Mouse (Mus musculus): ENCODE data around the gene Cbln1. TPM values are rescaled to one million over a fixed set of nuclear protein-coding genes. Genes with fewer than 3 reads are reported as not detected.

Gene Cbln1
- polyA plus RNA-seq, 1 experiment, result 886 TPM

GRCm38 (mm10) chr8:87502684-87503083 lies 30.3 kb upstream of the Cbln1 start:
- DNase-seq, result peak in 1 of 2 experiments; percentile 54
- Histone ChIP-seq H3K27ac (ENCODE audit: insufficient read depth, low read length) (peak overlapping the region; percentile 73), H3K4me3 (replicated peaks; ENCODE audit: insufficient read depth, low read depth, low read length) (no peak overlapping the region), H3K27me3 (ENCODE audit: control insufficient read depth, insufficient read depth, low read length) (no peaks in the 10 kb centered on the region; the same call in 1 of the 2 replicates), H3K4me1 (ENCODE audit: control insufficient read depth, insufficient read depth, low read length) (peaks cover 63% of the 10 kb centered on the region)
- no peak for TF ChIP-seq POLR2A (IDR thresholded peaks at IDR 0.05; ENCODE audit: borderline replicate concordance, insufficient read depth, low read length)
- TF ChIP-seq CTCF (IDR thresholded peaks at IDR 0.05; ENCODE audit: borderline replicate concordance, insufficient read depth, low read depth, low read length), result no peak
- WGBS, result 8% methylated on average over 6 of the region's 6 CpGs

- WGBS, result 57% methylated on average over 6 of the region's 6 CpGs
- no peak for DNase-seq
- TF ChIP-seq CTCF (IDR thresholded peaks at IDR 0.05; ENCODE audit: borderline replicate concordance, insufficient read depth, low read depth, low read length) (no peak), POLR2A (IDR thresholded peaks at IDR 0.05; ENCODE audit: borderline replicate concordance, insufficient read depth, low read length) (no peak)
Observed at GRCm38 (mm10) chr8:87497641-87498040, 25.2 kb upstream of the Cbln1 start.

GRCm38 (mm10) chr8:87496511-87496910 lies 24.1 kb upstream of the Cbln1 start:
- no peak overlapping the region for H3K27ac ChIP-seq (ENCODE audit: insufficient read depth, low read length)
- 58% methylated on average over 7 of the region's 7 CpGs for WGBS
- H3K4me1 ChIP-seq (ENCODE audit: control insufficient read depth, insufficient read depth, low read length), result peaks cover 46% of the 10 kb centered on the region
- peak in 1 of 2 experiments; percentile 13 for DNase-seq
- TF ChIP-seq POLR2A (IDR thresholded peaks at IDR 0.05; ENCODE audit: borderline replicate concordance, insufficient read depth, low read length), result no peak
- no peak for TF ChIP-seq CTCF (IDR thresholded peaks at IDR 0.05; ENCODE audit: borderline replicate concordance, insufficient read depth, low read depth, low read length)
- no peaks in the 10 kb centered on the region; the same call in 1 of the 2 replicates for H3K27me3 ChIP-seq (ENCODE audit: control insufficient read depth, insufficient read depth, low read length)
- H3K4me3 ChIP-seq (replicated peaks; ENCODE audit: insufficient read depth, low read depth, low read length), result no peak overlapping the region

More at GRCm38 (mm10) chr8:87497641-87498040, 25.2 kb upstream of the Cbln1 start:
- Histone ChIP-seq H3K27ac (ENCODE audit: insufficient read depth, low read length) (no peak overlapping the region), H3K4me1 (ENCODE audit: control insufficient read depth, insufficient read depth, low read length) (peaks cover 54% of the 10 kb centered on the region), H3K4me3 (replicated peaks; ENCODE audit: insufficient read depth, low read depth, low read length) (no peak overlapping the region), H3K27me3 (ENCODE audit: control insufficient read depth, insufficient read depth, low read length) (no peaks in the 10 kb centered on the region; the same call in 1 of the 2 replicates)

DNA sequence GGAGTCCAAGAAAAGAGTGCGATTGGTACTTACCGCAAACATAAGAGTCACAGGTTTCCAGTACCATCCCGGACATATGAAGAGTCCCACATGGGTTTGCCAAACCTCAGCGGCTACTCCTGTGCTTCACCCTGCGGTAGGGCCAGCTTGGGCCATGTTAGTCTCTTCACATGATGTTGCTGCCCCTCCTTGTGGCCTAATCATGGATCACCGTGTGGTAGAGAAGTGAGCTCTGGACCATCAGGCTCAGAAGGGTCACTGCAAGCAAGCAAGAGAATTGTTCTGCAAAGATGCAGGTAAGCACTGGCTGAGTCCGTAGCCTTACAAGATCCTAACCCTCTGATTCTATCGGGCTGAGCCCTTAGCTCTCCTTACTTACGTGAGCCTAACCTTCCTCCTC lies 22.5 kb upstream of the Cbln1 start:
- peak in 1 of 2 experiments; percentile 38 for DNase-seq
- Histone ChIP-seq H3K4me1 (ENCODE audit: control insufficient read depth, insufficient read depth, low read length) (peaks cover 46% of the 10 kb centered on the region), H3K4me3 (replicated peaks; ENCODE audit: insufficient read depth, low read depth, low read length) (peak overlapping the region; percentile 40), H3K27me3 (ENCODE audit: control insufficient read depth, insufficient read depth, low read length) (no peaks in the 10 kb centered on the region; the same call in 1 of the 2 replicates), H3K27ac (ENCODE audit: insufficient read depth, low read length) (peak overlapping the region; percentile 46)
- TF ChIP-seq CTCF (IDR thresholded peaks at IDR 0.05; ENCODE audit: borderline replicate concordance, insufficient read depth, low read depth, low read length), result peak; percentile 51
- no peak for TF ChIP-seq POLR2A (IDR thresholded peaks at IDR 0.05; ENCODE audit: borderline replicate concordance, insufficient read depth, low read length)
- 23% methylated on average over 9 of the region's 9 CpGs for WGBS

DNA sequence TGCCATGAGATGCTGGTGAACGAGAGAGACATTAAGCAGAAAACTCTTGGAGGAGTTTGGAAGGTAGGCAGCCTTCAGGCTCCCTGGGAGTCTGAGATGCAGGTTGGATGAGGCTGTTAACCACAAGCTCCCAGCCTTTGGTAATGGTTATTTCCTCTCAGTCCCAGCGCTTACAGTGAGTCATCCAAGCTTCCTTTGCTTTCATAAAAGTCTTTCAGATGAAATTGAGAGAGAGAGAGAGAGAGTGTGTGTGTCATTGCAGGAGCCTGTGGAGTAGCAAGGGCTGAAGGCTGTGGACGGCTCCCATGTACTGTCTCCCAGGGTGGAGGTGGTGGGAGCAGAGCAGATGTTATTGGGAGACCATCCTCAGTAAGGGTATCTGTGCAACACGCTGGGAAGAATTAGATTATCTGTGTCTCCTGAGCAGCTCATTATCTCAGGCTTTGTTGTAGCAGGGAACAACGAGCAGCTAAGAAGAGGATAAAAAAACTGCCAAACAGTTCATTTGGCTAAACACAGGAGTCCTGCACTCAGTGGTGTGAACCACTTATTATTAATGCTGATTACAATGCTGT lies 17.5 kb upstream of the Cbln1 start:
- TF ChIP-seq POLR2A (IDR thresholded peaks at IDR 0.05; ENCODE audit: borderline replicate concordance, insufficient read depth, low read length) (no peak), CTCF (IDR thresholded peaks at IDR 0.05; ENCODE audit: borderline replicate concordance, insufficient read depth, low read depth, low read length) (no peak)
- Histone ChIP-seq H3K4me3 (replicated peaks; ENCODE audit: insufficient read depth, low read depth, low read length) (no peak overlapping the region), H3K27ac (ENCODE audit: insufficient read depth, low read length) (no peak overlapping the region), H3K27me3 (ENCODE audit: control insufficient read depth, insufficient read depth, low read length) (no peaks in the 10 kb centered on the region), H3K4me1 (ENCODE audit: control insufficient read depth, insufficient read depth, low read length) (peaks cover 54% of the 10 kb centered on the region)
- WGBS, result 26% methylated on average over 5 of the region's 5 CpGs
- DNase-seq, result no peak

DNA sequence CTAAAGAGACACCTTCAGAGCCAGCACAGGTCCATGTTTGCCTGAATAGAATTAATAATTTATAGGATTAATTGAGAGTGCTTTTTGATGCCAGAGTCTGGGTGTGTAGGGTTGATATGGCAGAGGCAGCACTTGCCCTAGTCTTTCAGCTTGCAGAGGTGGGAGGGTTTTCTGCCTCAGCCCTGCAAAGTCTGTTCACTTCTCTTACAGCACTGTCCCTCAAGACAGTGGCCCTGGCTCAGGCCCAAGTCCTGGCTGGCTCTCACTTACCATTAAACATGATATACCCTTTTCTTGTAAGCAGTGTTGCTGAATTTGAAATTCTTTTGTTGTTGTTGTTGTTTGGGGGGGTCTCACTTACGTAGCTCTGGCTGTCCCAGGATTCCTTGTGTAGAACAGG lies 9.0 kb upstream of the Cbln1 start:
- peak; percentile 49 to 56 for DNase-seq
- Histone ChIP-seq H3K4me1 (ENCODE audit: control insufficient read depth, insufficient read depth, low read length) (peaks cover 18% of the 10 kb centered on the region; the same call in 1 of the 2 replicates), H3K4me3 (replicated peaks; ENCODE audit: insufficient read depth, low read depth, low read length) (peak overlapping the region; percentile 16), H3K27ac (ENCODE audit: insufficient read depth, low read length) (peak overlapping the region; percentile 56; the same call in 1 of the 2 replicates), H3K27me3 (ENCODE audit: control insufficient read depth, insufficient read depth, low read length) (no peaks in the 10 kb centered on the region)
- TF ChIP-seq CTCF (IDR thresholded peaks at IDR 0.05; ENCODE audit: borderline replicate concordance, insufficient read depth, low read depth, low read length) (no peak), POLR2A (IDR thresholded peaks at IDR 0.05; ENCODE audit: borderline replicate concordance, insufficient read depth, low read length) (no peak)
- 57% methylated on average over 1 of the region's 1 CpGs for WGBS

DNA sequence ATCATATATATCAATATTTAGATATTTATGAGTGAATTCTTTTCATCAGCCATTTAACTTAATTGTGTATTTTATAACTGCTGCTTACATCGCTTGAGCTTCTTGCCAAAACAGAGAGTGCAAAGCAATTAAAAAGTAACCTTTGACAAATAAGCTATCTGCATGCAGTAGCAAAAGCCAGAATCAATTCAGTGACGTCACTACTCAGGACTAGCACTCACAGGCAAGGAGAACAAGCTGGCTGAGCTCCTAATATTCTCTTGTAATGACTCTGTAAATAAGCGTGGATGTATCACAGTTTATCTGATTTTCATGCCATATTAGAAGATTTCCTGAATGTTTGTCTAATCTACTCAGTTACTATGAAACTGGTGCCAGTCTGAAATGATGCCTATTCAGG lies 5.8 kb upstream of the Cbln1 start:
- peak in 1 of 2 experiments; percentile 61 for DNase-seq
- no peak for TF ChIP-seq POLR2A (IDR thresholded peaks at IDR 0.05; ENCODE audit: borderline replicate concordance, insufficient read depth, low read length)
- no peak for TF ChIP-seq CTCF (IDR thresholded peaks at IDR 0.05; ENCODE audit: borderline replicate concordance, insufficient read depth, low read depth, low read length)
- 17% methylated on average over 3 of the region's 3 CpGs for WGBS

GRCm38 (mm10) chr8:87477102-87477645 lies 4.8 kb upstream of the Cbln1 start:
- H3K4me3 ChIP-seq (replicated peaks; ENCODE audit: insufficient read depth, low read depth, low read length), result peak overlapping the region; percentile 43
- TF ChIP-seq CTCF (IDR thresholded peaks at IDR 0.05; ENCODE audit: borderline replicate concordance, insufficient read depth, low read depth, low read length) (no peak), POLR2A (IDR thresholded peaks at IDR 0.05; ENCODE audit: borderline replicate concordance, insufficient read depth, low read length) (no peak)
- H3K4me1 ChIP-seq (ENCODE audit: control insufficient read depth, insufficient read depth, low read length), result peaks cover 17% of the 10 kb centered on the region; the same call in 1 of the 2 replicates
- no peaks in the 10 kb centered on the region for H3K27me3 ChIP-seq (ENCODE audit: control insufficient read depth, insufficient read depth, low read length)
- WGBS, result 14% methylated on average over 3 of the region's 3 CpGs
- peak overlapping the region; percentile 51 for H3K27ac ChIP-seq (ENCODE audit: insufficient read depth, low read length)
- DNase-seq, result peak in 1 of 2 experiments; percentile 49

More for the DNA sequence above, 5.8 kb upstream of the Cbln1 start:
- Histone ChIP-seq H3K4me1 (ENCODE audit: control insufficient read depth, insufficient read depth, low read length) (peaks cover 17% of the 10 kb centered on the region; the same call in 1 of the 2 replicates), H3K27me3 (ENCODE audit: control insufficient read depth, insufficient read depth, low read length) (no peaks in the 10 kb centered on the region), H3K4me3 (replicated peaks; ENCODE audit: insufficient read depth, low read depth, low read length) (peak overlapping the region; percentile 23), H3K27ac (ENCODE audit: insufficient read depth, low read length) (no peak overlapping the region)
